8 mouse cellular contexts compared by ENCODE assay signal in genomic region chr8:123982826-123983400, GRCm38 (mm10). TPM values are rescaled to one million over a fixed set of nuclear protein-coding genes. Genes with fewer than 3 reads are reported as not detected.
DNase-seq lines count a peak whose midpoint lies in the region; TF ChIP-seq lines count a peak whose summit lies in the region.

TSS of gene Abcb10 (minus strand) at chr8:123983122.

- peak within 1 kb of the TSS; percentile 70 for H3K27ac ChIP-seq in left cerebral cortex, adult 2 months
- peak within 1 kb of the TSS; percentile 74 for H3K27ac ChIP-seq in macrophage

- intact Hi-C loops in left cerebral cortex, adult 2 months (cut with DNase I): loop anchor here (1.0 kb wide), 1 partner anchor 38 kb away; the partner anchor contains the start of genes Taf5l and Urb2

- peak within 1 kb of the TSS; percentile 69 for H3K4me3 ChIP-seq in left cerebral cortex, adult 2 months
- H3K4me3 ChIP-seq in macrophage (ENCODE audit: inconsistent target): peak within 1 kb of the TSS; percentile 65

- H3K79me2 ChIP-seq in macrophage (ENCODE audit: inconsistent target): no peaks in the 10 kb centered on the region; the same call in 1 of the 2 replicates

- 1% methylated on average over 37 of the region's 56 CpGs for WGBS in macrophage (ENCODE audit: missing documents)

- peak; percentile 91 for DNase-seq in adipocyte (ENCODE audit: low spot score)
- peak; percentile 94 for DNase-seq in embryo, embryonic 10 days (ENCODE audit: low spot score)
- DNase-seq in gastrocnemius, postnatal 10 days: peak; percentile 90
- peak; percentile 64 for DNase-seq in hindlimb bud, embryonic 11.5 days (ENCODE audit: extremely low spot score, low read depth, low spot score)
- DNase-seq in left cerebral cortex, adult 2 months (ENCODE audit: extremely low spot score in 1 of 2, low spot score in 2 of 2): peak; percentile 76 to 80
- DNase-seq in retina, postnatal 7 days (ENCODE audit: low read depth, low spot score): peak; percentile 87
- DNase-seq in urinary bladder, adult 2 months (ENCODE audit: low spot score): peak; percentile 95

- TF ChIP-seq CTCF in left cerebral cortex, adult 2 months (IDR thresholded peaks at IDR 0.05): no peak; the same call in 1 of the 2 replicates

- no peaks in the 10 kb centered on the region for H3K36me3 ChIP-seq in macrophage (ENCODE audit: inconsistent target)

RNA-seq across cellular contexts. Expression of gene Abcb10, which starts in this region (rescaled TPM):
- total RNA-seq in gastrocnemius, postnatal 10 days (2021): 10 to 100 TPM; 13.2 to 13.3 TPM
- total RNA-seq in left cerebral cortex, adult 2 months (2021): 10 to 100 TPM; 16.3 to 16.5 TPM
- total RNA-seq in macrophage (2018; cell fraction: chromatin; rRNA removed): 10 to 100 TPM in 2 of 26 experiments, 1 to 10 TPM in 24; 1.4 to 13.4 (median 5.5) TPM
- total RNA-seq in macrophage (2018; cell fraction: cytosol; rRNA removed): 1 to 10 TPM; 3.6 to 8.2 (median 5.4) TPM
- 10 to 100 TPM in 2 of 26 experiments, 1 to 10 TPM in 24; 3.4 to 19.1 (median 6.9) TPM for total RNA-seq in macrophage (2018; cell fraction: nucleus; rRNA removed)
- 3.5 to 8.4 TPM (median 5.8 TPM) in 3 replicates for polyA plus RNA-seq in macrophage (2018)
- 13.7 and 13.9 TPM in 2 replicates for polyA plus RNA-seq in urinary bladder, adult 2 months (2012; rRNA removed)

Comparison
In these comparisons a context has a peak if more than half of its experiments do, and no peak if none do; other contexts are left out.
1. Peak in every context shown above with its lines: DNase-seq, H3K4me3 ChIP-seq and H3K27ac ChIP-seq.